Mouse (Mus musculus) adrenal gland, adult 18-20 months (tissue): Measurements from ENCODE around the gene Syvn1. TPM values are rescaled to one million over a fixed set of nuclear protein-coding genes. Genes with fewer than 3 reads are reported as not detected.

Experiments
- DNase-seq, 2 experiments: peaks; one replicate each; pipeline ENCODE4 v3.0.0; 2021 to 2022; ENCODE audit warnings: low spot score in 2 of 2
- total RNA-seq, 2 experiments: library from RNA; stranded (reverse); gene quantifications; 1 replicate in 1 of 2; 2 replicates in 1 of 2; pipeline ENCODE4 v1.2.3; 2021

The Syvn1 gene
- total RNA-seq, 2 experiments from 2014 or later: 49.7 to 71.3 TPM

DNA sequence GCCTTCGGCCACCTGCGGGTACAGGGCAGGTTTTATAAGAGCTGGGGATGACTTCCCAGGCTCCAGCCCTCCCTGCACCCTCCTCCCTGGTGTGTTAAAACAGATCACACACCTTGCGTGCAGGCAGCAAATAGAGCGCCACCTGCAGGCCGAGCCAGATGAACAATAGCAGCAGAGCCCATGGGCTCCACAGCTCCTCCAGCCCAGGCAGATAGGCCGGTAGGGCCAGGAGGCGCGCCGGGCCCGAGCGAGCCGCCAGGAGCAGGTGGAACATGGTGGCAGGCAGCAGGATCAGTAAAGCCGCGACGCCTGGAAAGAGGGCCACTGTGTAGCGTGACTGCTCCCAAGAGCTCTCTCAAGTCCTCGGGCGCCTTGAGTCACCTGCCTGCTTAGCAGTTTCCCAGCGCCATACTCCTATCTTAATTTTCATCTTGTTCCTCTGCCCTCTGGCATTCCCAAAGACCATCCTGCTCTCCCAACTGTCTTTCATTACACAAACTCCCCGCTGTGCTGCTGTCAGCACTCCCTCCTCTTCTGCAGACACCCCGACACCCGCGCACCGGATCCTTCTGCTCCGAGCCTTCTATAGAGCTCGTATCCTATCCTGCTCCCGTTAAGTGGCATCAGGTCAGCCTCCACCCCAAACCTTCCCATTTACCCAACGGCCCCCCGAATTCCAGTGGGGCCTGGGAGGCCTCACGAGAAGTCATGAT is 20.8 kb downstream of the Syvn1 start:
- DNase-seq: peak; percentile 75 to 82

DNA sequence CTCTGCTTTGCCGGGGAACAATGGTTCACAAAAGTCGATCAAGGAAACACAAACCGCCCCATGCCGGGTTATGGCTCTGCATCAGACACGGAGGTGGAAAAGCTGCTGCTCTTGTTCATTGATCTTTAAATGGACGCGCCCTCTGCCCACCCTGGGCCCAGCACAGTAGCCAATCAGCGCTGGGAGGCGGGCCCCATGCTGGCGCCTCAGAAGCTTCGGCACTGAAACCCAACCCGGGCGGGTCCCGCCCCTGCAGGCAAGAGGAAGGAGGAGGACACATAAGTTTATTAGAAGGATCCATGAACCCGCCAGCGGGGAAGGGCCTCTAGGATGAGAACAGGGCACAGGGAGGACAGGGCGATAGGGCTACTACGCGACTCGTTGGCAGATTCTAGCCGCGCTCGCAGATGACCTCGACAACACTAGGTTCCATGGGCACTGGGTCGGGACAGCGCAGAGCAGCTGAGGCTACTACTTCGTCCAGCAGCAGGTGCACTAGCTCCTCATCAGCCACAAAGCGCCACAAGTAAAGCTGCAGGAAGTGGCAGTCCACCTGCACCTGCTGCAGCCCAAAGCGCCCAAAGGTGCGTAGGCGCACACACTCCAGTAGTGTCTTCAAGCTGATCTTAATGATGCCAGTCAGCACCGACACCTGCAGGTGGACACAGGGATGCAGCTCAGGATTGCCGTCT is 21.5 kb downstream of the Syvn1 start, which contains the start of gene Tm7sf2:
TSS of gene Tm7sf2 (minus strand) at position 650 of the 692 bp plus-strand sequence.
- peak; percentile 84 to 85 for DNase-seq

DNA sequence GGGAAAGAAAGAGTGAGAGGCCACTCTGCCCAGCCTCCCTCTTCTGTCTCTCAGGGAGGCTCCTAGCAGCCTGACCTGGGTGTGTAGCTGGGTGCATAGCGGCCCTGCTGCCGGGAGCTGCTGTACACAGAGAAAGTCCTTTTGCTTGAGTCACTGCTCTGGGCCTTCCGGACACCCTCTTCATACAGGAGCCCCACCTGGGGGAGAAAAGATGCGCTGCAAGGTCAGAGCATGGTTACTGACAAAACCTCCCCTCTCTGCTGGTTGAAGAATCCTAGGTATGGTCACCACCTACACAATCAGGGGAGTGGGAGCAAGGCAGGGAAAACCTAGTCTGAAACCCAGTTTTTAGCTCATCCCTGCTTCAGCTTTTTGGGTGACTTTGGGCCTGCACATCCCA is 22.6 kb downstream of the Syvn1 start:
- no peak for DNase-seq

DNA sequence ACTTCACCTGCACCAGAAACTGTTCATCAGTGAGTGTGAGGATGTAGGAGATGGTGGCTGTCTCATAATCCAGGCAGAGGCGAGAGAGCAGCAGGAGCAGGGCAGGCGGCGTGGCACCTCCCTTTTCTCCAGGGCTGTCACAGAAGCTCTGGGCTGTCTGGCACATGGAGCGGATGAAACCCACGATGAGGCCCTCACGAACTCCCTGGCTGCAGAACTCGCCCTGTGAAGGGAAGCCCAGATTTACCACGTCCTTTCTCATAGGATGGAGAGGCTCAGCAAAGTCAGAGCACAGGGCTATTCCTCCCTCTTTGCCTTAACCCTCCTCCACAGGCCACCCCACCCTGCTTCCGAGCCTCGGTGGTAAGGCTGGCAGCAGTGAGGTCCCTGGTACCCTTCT is 23.5 kb downstream of the Syvn1 start:
- no peak for DNase-seq

DNA sequence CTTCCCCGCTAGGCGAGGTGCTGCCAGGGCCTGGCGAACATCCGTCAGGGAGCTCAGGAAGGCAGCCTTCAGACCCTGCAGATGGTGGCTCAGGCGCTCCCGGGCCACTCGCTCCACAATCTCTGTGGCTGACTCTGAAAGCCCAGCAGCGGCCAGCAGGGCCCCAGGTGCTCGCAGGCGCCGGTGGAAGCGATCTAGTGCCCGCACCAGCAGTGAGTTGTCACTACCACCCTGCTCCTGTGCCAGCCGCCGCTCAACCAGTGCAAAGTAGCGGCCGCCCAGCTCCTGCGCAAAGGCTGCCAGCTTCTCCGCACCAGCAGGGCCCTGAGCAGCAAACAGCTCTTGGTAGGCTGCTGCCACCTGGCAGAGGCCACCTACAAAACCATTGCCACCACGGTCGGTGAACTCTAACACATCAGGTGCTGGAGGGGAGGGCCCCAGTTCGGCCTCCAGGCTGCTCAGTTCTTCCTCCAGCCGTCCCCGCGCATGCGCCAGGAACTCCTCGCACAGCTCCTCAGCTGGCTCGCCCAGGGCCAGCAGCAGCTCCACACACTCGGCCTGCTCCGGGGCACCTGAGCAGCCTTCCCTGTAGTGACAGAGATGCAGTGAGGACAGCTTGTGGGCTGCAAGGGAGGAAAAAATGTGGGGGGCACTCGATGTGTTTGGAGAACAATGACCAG is 24.3 kb downstream of the Syvn1 start:
- DNase-seq: no peak

DNA sequence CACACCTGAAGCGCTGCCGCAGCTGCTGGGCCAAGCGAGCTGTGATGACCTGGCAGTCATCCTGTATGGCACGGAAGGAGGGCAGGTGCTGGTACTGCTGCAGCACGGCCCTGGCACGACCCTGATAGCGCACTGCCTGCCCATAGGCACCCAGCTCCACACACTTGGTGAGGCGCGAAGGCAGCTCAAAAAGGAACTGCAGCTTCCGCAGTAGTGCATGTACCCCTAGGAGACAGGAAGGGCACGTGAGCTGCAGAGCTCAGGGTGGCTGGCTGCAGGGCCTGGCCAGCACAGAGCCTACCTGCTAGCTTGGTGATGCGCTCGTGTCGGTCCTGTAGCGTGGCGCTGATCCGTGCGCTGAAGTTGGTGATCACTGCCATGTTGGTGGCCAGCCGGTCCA is 24.9 kb downstream of the Syvn1 start:
- DNase-seq: no peak

DNA sequence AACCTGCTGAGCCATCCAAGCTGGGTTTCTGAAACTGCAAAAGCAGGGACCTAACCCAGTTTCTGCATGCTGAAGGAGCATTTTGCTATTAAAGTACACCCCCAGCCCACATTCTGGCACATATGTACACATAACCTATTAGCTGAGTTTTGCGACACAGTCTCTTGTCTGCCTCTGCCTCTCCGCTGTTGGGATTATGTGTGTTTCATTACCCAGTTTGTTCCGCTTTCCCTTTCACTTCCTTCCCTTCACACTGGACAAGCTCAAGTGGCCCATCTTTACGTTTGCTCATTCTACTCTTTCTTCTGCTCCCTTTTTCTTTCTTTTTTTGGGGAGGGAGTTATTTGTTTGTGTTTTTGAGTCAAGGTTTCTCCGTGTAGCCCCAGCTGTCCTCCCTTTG is 27.5 kb downstream of the Syvn1 start:
- peak in 1 of 2 experiments; percentile 9 for DNase-seq

DNA sequence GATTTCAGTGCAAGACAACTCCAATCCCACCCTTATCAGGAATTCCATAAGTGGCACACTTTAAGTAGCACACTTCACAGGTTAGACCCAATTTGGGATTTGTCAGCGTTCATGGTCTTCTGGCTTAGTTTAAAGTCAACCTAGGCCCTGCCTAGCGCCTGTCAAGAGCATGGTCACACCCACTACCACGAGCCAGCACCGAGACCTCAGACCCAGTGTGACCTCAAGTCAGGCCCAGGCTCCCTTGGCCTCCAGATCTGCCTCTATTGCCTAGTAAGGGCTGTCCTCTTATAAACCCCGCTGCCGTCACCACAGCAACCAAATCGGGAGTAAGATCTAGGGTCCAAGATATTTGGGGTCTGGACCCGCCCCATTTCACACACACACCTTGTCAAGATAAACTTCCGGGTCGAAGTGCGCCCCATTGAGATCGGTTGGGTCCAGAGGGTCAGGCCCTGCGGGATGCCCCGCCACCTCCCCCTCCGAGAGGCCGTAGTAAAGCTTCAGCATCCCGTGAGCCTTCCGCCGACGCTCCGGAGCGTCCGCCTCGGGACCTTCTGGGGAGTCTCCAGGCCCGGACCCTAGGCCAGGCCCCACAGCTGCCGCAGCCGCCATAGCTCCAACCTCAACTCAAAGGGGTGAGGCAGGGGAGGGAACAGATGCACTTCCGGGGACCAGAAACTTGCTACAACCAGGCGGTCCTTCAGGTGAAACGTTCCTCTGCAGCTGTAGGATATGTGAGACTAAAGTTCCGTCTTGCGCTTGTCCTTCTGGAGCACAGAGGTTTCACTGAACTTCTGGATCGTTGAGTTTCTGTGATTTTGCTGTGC is 30.4 kb downstream of the Syvn1 start, which contains the start of gene Vps51:
TSS of gene Vps51 (minus strand) at position 668 of the 830 bp plus-strand sequence.
- DNase-seq: peak; percentile 74 to 78

DNA sequence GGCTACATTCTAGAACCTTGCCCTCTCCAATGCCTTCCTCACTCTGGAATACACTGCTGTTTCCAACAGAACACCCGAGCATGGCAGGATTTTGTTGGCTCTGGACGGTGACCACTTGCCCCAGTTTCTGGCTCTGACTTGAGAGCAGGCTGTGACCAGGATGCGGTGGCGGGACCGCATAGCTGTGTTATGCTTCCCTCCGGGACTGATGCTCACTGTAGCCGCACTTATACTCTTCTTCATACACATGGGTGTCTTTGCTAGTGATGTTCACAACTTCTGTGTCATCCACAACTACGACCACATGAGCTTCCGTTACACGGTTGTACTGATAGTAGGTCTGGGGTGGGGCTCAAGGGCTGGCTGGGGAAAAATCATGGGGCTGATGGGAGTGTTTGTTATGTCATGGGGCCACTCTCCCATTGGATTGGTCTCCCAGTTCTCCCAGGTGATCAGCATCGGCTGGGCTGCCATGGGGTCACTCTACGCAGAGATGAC is 33.7 kb downstream of the Syvn1 start, which contains the start of gene Tmem262:
TSS of gene Tmem262 (plus strand) at position 51 of the 498 bp plus-strand sequence.
- no peak for DNase-seq

DNA sequence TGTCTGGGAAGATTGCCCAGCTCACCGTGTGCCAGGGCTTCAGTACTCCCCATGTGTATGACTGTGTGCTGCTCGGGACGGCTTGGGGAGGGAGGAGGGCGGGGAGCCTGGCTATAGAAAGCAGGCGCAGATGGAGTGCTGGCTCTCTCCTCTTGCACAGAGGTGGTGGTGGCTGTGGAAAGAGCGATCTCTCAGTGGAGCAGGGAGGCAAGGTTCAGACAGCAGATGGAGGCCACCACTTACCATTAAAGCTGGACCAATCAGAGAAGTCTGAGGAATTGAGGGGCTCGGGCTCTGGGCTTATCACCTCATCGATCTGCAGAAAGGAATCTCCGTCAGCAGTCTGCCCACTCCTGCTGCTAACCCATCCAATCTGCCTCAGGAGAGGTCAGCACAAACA is 35.8 kb downstream of the Syvn1 start, which contains the start of gene Gm28374:
TSS of gene Gm28374 (minus strand) at position 101 of the 400 bp plus-strand sequence.
- no peak for DNase-seq

DNA sequence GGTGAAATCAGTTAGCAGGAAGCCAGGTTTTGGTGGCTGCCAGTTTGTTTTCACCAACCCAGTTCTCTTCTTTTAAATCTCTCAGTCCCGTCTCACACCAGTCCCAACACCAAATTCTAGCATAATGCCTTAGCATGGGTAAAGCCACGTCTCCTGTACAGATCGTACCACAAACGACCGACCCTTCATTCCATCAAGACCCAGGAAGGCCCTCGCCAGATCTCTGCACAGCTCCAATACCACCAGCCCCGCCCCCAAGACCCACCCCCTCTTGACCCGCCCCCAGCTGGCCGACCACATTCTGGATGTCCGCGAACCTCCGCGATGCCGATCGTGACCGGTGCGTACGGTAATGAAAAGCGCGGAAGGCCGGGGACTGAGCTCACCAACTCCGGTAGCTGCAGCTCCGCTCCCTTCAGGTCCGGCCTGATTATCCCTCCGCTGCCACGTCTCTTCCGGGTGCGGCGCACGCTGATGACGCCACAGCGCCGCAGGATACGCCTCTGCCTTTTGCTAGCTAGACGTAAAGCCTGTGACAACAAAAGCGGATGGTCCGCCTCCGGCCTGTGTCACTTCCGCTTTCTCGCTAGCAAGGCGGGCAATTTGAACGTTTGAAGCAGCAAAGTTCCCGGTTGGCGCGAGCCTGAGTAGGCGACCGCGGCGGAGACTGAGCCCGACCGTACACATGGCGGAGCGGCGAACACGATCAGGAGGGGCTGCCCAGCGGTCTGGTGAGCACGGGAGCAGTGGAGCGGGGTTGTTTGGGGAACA is 38.3 kb downstream of the Syvn1 start, which contains the start of the genes Zfpl1 and Cdca5:
TSS of gene Zfpl1 (minus strand) at position 479 of the 771 bp plus-strand sequence.
TSS of gene Cdca5 (plus strand) at position 506 of the 771 bp plus-strand sequence.
- DNase-seq: peak; percentile 91 to 95

DNA sequence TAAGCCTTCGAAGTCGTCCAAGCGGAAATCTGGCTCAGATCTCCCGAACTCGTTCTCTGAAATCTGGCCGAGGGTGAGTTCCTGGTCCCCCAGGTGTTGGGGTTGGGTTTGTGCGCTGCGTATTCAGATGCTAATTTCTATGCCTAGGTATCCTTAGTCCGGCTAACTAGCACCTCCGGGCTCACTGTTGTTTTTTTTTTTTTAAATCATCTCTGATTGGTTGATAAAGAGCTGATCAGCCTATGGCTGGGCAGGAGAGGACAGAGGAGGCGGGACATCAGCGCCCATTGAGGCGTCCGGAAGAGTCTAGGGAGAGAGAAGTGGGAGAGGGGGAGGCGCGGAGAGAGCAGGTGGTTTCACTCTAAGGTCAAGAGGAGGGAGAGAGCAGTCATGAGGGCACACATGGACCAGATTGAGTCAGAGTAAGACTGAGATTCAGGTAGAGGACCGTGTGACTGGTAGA is 39.1 kb downstream of the Syvn1 start:
- DNase-seq: peak in 1 of 2 experiments; percentile 22

DNA sequence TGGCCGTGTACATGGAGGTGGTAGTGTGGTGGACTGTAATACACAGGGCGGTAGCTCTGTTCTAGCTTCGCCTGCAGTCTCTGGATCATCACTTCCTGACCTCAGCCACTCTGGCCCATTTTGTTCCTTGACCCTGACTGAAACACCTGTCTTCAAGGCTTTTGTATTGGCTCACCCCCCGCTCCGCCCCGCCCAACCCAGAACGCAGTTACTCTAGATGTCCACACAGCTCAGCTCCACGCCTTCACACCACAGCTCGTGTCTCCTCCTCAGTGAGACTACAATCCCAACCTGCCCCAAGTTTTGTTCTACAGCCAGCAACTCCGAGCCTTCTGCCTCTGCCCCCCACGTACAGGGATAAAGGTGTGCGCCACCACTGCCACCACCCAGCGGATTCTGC is 42.5 kb downstream of the Syvn1 start:
- DNase-seq: no peak

DNA sequence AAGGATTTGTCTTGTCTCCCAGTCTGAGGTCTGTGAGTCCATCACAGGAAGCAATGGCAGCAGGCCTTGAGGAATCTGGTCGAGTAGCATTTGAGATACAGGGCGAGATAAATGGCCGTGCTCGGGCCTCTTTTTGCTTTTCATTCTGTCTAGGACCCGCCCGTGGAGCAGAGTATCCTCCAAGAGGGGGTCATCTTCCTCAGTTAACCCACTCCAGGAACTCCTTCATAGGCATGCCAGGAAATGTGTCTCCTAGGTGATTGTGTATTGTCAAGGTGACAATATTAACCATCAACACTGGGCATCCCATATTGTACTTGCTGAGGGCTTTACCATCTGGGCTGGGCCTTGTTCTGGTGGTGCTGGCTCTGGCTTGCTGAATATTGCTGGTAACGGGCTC is 47.7 kb downstream of the Syvn1 start, which contains the start of gene AC131692.1:
TSS of gene AC131692.1 (plus strand) at position 301 of the 400 bp plus-strand sequence.
- DNase-seq: no peak

DNA sequence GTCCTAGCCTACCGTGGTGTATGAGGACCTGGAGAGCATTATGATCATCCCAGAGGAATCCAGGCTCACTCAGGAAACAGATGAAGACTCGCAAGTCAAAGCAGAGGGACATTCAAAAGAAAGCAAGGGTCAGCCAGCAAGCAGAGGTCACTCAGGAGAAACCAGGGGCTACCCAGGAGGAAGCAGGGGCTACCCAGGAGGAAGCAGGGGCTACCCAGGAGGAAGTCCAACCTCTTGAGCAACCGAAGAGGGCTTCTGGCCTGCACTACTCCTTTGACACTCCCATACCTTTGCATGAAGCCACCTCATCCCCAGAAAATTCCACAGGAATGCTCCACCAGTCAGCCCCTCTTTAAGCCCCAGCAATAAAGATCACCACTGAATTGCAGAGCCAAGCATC is 51.5 kb downstream of the Syvn1 start:
- DNase-seq: no peak

DNA sequence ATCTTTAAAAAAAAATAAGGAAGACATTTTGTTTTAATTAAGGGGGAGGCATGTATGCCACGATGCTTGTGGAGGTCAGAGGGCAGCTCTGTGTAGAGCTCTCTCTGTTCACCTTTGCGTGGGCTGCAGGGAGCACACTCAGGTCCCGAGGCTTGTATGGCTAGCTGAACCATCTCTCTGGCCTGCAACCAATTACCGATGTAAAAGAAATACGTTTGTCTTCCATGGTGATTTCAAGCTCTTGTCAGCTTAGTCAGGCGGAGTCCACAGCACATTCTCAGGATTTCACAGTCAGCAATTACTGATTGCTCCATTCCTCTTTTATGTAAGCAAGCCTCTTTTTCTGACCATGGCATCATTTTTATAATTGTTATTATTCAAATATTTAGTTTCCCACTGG is 54.8 kb downstream of the Syvn1 start:
- no peak for DNase-seq

DNA sequence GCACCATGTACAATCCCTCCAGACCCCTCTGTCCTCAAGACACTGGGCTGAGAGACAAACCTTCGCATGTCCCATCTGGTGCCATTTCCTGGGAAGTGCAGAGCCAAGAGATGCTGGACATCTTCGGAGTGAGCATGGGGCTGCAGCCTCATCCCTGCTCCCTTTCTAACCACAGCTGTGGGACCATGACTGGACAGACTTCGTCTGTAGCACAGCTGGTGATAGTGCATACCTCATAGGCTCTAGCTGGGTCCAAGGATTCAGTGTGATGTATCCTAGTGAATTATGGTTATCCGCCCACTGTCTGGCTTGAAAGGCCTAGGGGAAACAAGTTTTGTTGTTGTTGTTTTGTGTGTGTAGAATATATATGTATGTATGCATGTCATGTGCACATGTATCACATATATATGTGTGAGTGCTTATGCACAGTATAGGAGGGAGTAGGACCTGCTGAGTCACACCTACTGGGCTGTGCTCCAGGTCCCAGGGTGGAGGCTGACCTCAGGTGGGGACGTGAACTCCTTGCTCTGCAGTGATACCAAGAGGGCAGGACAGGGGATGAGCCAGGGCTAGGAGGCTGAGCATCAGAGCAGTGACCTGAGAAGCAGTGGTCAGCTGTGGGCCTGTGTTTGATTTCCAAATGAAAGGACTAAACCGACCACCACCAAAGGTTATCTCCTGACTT is 55.9 kb downstream of the Syvn1 start:
- DNase-seq: no peak
